Mouse (Mus musculus): Measurements from ENCODE around the gene Hist2h2ab. TPM values are rescaled to one million over a fixed set of nuclear protein-coding genes. Genes with fewer than 3 reads are reported as not detected.
A peak's percentile ranks its signal among the peaks of the same experiment; 100 is the strongest.
"Not testable (repeated sequence)": the region's sequence is repeated elsewhere in the genome, so short reads cannot be mapped to it uniquely, and the experiment has no call there.

The Hist2h2ab gene
- polyA plus RNA-seq, 1 experiment from 2014 or later, result not detected

DNA sequence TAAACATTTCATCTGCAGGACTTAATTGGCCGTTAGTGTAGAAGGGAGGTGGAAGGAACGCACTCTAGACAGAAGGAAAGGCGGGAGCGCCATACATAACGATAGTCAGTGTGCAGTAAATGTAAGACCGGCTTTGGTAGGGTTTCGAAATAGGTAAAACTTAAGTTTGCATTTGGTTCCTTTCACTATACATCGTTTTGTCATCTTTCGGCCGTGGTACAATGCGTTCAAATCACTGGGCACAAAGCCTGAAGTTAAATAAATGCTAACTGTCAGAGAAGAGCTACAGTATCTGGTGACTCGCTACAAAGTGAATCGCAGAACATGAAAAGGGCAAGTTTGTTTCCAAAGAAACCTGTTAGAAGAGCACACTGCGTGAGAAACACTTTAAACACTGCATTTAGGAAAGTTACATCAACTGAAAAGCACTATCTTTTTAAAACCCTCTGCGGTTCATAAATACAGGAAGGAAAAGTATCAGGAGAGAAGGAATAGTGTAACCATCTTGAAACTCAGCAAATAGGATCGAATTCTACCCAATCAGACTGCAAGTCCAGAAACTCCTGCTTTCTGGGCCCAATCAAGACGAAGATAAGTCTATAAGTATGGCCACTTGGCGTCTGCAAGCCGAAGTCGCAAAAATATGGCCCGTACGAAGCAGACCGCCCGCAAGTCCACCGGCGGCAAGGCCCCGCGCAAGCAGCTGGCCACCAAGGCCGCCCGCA lies 48.5 kb downstream of the Hist2h2ab start, which contains the start of gene Hist2h3b:
TSS of gene Hist2h3b (plus strand) at position 604 of the 725 bp plus-strand sequence.
- Histone ChIP-seq H3K27me3 (ENCODE audit: control insufficient read depth, insufficient read depth, low read depth, low read length) (no peaks in the 10 kb centered on the region), H3K4me1 (ENCODE audit: control insufficient read depth, insufficient read depth, low read length) (peaks cover 12% of the 10 kb centered on the region; the same call in 1 of the 2 replicates), H3K4me3 (ENCODE audit: low read depth, low read length) (peak within 1 kb of the TSS; percentile 59), H3K9me3 (replicated peaks; ENCODE audit: control insufficient read depth, low read length, poor library complexity, severe bottlenecking) (no peaks in the 10 kb centered on the region), H3K36me3 (ENCODE audit: control insufficient read depth, insufficient read depth, low read length) (no peaks in the 10 kb centered on the region), H3K4me2 (ENCODE audit: low read length) (peak within 1 kb of the TSS; percentile 93), H3K27ac (ENCODE audit: low read length) (peak within 1 kb of the TSS; percentile 95), H3K9ac (ENCODE audit: low read depth, low read length) (peak within 1 kb of the TSS; percentile 62)
- 24% methylated on average over 28 of the region's 30 CpGs for WGBS
- peak; percentile 56 for ATAC-seq

DNA sequence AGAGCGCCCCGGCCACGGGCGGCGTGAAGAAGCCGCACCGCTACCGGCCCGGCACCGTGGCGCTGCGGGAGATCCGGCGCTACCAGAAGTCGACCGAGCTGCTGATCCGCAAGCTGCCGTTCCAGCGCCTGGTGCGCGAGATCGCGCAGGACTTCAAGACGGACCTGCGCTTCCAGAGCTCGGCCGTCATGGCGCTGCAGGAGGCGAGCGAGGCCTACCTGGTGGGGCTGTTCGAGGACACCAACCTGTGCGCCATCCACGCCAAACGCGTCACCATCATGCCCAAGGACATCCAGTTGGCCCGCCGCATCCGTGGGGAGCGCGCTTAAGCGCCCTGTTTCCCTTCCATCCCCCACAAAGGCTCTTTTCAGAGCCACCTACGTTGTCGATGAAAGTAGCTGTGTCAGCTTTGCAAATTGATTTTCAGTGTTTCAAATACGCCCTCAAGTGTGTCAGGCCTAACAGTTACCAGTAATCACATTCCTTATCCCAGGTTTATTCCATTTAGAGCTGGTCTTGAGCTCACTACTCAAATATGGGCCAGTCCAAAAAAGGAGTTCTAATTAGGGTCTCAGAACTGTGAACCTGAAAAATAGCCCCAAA lies 49.2 kb downstream of the Hist2h2ab start:
- peak overlapping the region; percentile 95 for H3K27ac ChIP-seq (ENCODE audit: low read length)
- H3K27me3 ChIP-seq (ENCODE audit: control insufficient read depth, insufficient read depth, low read depth, low read length); H3K36me3 ChIP-seq (ENCODE audit: control insufficient read depth, insufficient read depth, low read length); H3K9me3 ChIP-seq (replicated peaks; ENCODE audit: control insufficient read depth, low read length, poor library complexity, severe bottlenecking): not testable (repeated sequence)
- H3K4me3 ChIP-seq (ENCODE audit: low read depth, low read length), result peak overlapping the region; percentile 59
- peak overlapping the region; percentile 62 for H3K9ac ChIP-seq (ENCODE audit: low read depth, low read length)
- ATAC-seq, result peak; percentile 67
- WGBS, result under 1% methylated on average over 12 of the region's 44 CpGs
- peaks cover 11% of the 10 kb centered on the region; the same call in 1 of the 2 replicates for H3K4me1 ChIP-seq (ENCODE audit: control insufficient read depth, insufficient read depth, low read length)
- H3K4me2 ChIP-seq (ENCODE audit: low read length), result peak overlapping the region; percentile 93

Small RNAs within 50 kb of the gene (microRNA-seq; reads per million reads assigned to microRNA genes)
- gene Gm44492, result not detected
- not detected for gene Gm47311
- gene Gm47313, result not detected

Other genes with a start within 250 kb of the Hist2h2ab start
- 46.1 and 54.6 TPM in 2 replicates for gene Plekho1, start 223.9 kb upstream of the Hist2h2ab start, polyA plus RNA-seq (2015; fragmentation: Nextera tagmentation; extraction: Ambion mirVana)
- gene Vps45, start 161.4 kb upstream of the Hist2h2ab start, polyA plus RNA-seq (2015; fragmentation: Nextera tagmentation; extraction: Ambion mirVana), result 62.0 and 64.7 TPM in 2 replicates
- gene Otud7b, start 115.3 kb upstream of the Hist2h2ab start, polyA plus RNA-seq (2015; fragmentation: Nextera tagmentation; extraction: Ambion mirVana), result 7.0 and 8.4 TPM in 2 replicates
- gene Mtmr11, start 57.9 kb upstream of the Hist2h2ab start, polyA plus RNA-seq (2015; fragmentation: Nextera tagmentation; extraction: Ambion mirVana), result 7.8 and 15.1 TPM in 2 replicates
- 134 and 136 TPM in 2 replicates for gene Sf3b4, start 47.5 kb upstream of the Hist2h2ab start, polyA plus RNA-seq (2015; fragmentation: Nextera tagmentation; extraction: Ambion mirVana)
- 123 and 137 TPM in 2 replicates for gene Sv2a, start 38.7 kb upstream of the Hist2h2ab start, polyA plus RNA-seq (2015; fragmentation: Nextera tagmentation; extraction: Ambion mirVana)
- 51.3 and 52.2 TPM in 2 replicates for gene Bola1, start 156 bp upstream of the Hist2h2ab start, polyA plus RNA-seq (2015; fragmentation: Nextera tagmentation; extraction: Ambion mirVana)
- gene Hist2h2ac, start 1.0 kb downstream of the Hist2h2ab start, polyA plus RNA-seq (2015; fragmentation: Nextera tagmentation; extraction: Ambion mirVana), result 0.66 and 0.99 TPM in 2 replicates
- gene Hist2h2be, start 1.3 kb downstream of the Hist2h2ab start, polyA plus RNA-seq (2015; fragmentation: Nextera tagmentation; extraction: Ambion mirVana), result 4.4 and 4.7 TPM in 2 replicates
- gene Hist2h3c2, start 19.3 kb downstream of the Hist2h2ab start, polyA plus RNA-seq (2015; fragmentation: Nextera tagmentation; extraction: Ambion mirVana), result 1.3 TPM in 2 replicates
- gene Hist2h2aa2, start 20.4 kb downstream of the Hist2h2ab start, polyA plus RNA-seq (2015; fragmentation: Nextera tagmentation; extraction: Ambion mirVana), result 38.1 and 48.4 TPM in 2 replicates
- 7.4 and 13.2 TPM in 2 replicates for gene Hist2h2aa1, start 25.6 kb downstream of the Hist2h2ab start, polyA plus RNA-seq (2015; fragmentation: Nextera tagmentation; extraction: Ambion mirVana)
- gene Hist2h3c1, start 26.8 kb downstream of the Hist2h2ab start, polyA plus RNA-seq (2015; fragmentation: Nextera tagmentation; extraction: Ambion mirVana), result 0.39 TPM in 1 of 2 replicates, not detected in the other
- gene Hist2h4, start 43.4 kb downstream of the Hist2h2ab start, polyA plus RNA-seq (2015; fragmentation: Nextera tagmentation; extraction: Ambion mirVana), result 3.3 and 3.8 TPM in 2 replicates
- gene Hist2h3b, start 48.8 kb downstream of the Hist2h2ab start, polyA plus RNA-seq (2015; fragmentation: Nextera tagmentation; extraction: Ambion mirVana), result 5.9 and 7.6 TPM in 2 replicates
- 1.1 TPM in 1 of 2 replicates, not detected in the other for gene Hist2h2bb, start 49.9 kb downstream of the Hist2h2ab start, polyA plus RNA-seq (2015; fragmentation: Nextera tagmentation; extraction: Ambion mirVana)
- 0.89 and 1.5 TPM in 2 replicates for gene Fcgr1, start 74.1 kb downstream of the Hist2h2ab start, polyA plus RNA-seq (2015; fragmentation: Nextera tagmentation; extraction: Ambion mirVana)
- gene BC107364, start 232.4 kb downstream of the Hist2h2ab start, polyA plus RNA-seq (2015; fragmentation: Nextera tagmentation; extraction: Ambion mirVana), result not detected in 2 replicates